Mouse (Mus musculus) mouse embryonic stem cell (cell line): ENCODE results near the gene Ddn.

Source experiments
- in situ Hi-C, 2 experiments: fragments of 300-500 bp; cut with MboI; formaldehyde crosslinking; loops; 1 replicate in 1 of 2; 3 replicates in 1 of 2; pipeline ENCODE4 v1.14.3; 2019 to 2020; ENCODE audit warnings: low sequenced_read_pairs in 2 of 2, low pct_unique_long_range_greater_than_20kb in 1 of 2, mixed read lengths in 1 of 2; ENCODE audit not compliant: unreplicated experiment in 1 of 2

Ddn gene

GRCm38 (mm10) chr15:98754125-98754524 lies 55.2 kb downstream of the Ddn start:
- in situ Hi-C loops = no loop called here
